Mouse (Mus musculus) MEL (cell line): Measurements from ENCODE around the gene Cnot4.

Experiments
- CTCF ChIP-seq, 3 experiments: IDR thresholded peaks in 2 of 3; conservative IDR thresholded peaks in 1 of 3; 2 replicates each; pipeline ENCODE4 v1.5.1; 2011 to 2012; ENCODE audit warnings: low read length in 3 of 3, low read depth in 2 of 3, mild to moderate bottlenecking in 2 of 3, improper control_type of control experiment in 1 of 3, inconsistent platforms in 1 of 3, mixed read lengths in 1 of 3, moderate library complexity in 1 of 3; ENCODE audit not compliant: control insufficient read depth in 1 of 3, insufficient read depth in 1 of 3, poor library complexity in 1 of 3, severe bottlenecking in 1 of 3
- ELF1 ChIP-seq: IDR thresholded peaks from 2 replicates; pipeline ENCODE4 v1.6.1; 2014; ENCODE audit warnings: low read depth, mild to moderate bottlenecking, inconsistent platforms, low read length, improper control_type of control experiment, moderate library complexity
- EP300 ChIP-seq, 2 experiments: IDR thresholded peaks; 2 replicates each; pipeline ENCODE4 v1.6.1; 2011; ENCODE audit warnings: improper control_type of control experiment in 2 of 2, low read length in 2 of 2, low read depth in 1 of 2, mild to moderate bottlenecking in 1 of 2
- ETS1 ChIP-seq: IDR thresholded peaks from 2 replicates; pipeline ENCODE4 v1.6.1; 2012; ENCODE audit warnings: low read depth, mild to moderate bottlenecking, inconsistent platforms, low read length, improper control_type of control experiment, moderate library complexity
- GATA1 ChIP-seq: IDR thresholded peaks from 2 replicates; pipeline ENCODE4 v1.6.1; 2011; ENCODE audit warnings: low read depth, low read length, improper control_type of control experiment
- MAZ ChIP-seq: IDR thresholded peaks from 2 replicates; pipeline ENCODE4 v1.6.1; 2012; ENCODE audit warnings: low read depth, mild to moderate bottlenecking, inconsistent platforms, low read length, improper control_type of control experiment
- MEF2A ChIP-seq: IDR thresholded peaks from 2 replicates; pipeline ENCODE4 v1.6.1; 2014; ENCODE audit warnings: low read depth, mild to moderate bottlenecking, inconsistent platforms, low read length, improper control_type of control experiment; ENCODE audit not compliant: poor library complexity, insufficient replicate concordance, severe bottlenecking; ENCODE audit errors: extremely low read depth
- MYC ChIP-seq: IDR thresholded peaks from 2 replicates; pipeline ENCODE4 v1.6.1; 2011; ENCODE audit warnings: low read depth, mild to moderate bottlenecking, low read length, improper control_type of control experiment, moderate library complexity
- POLR2A ChIP-seq, 2 experiments: IDR thresholded peaks; 2 replicates each; pipeline ENCODE4 v1.6.1; 2011 to 2012; ENCODE audit warnings: low read length in 2 of 2, mild to moderate bottlenecking in 2 of 2, control low read depth in 1 of 2, improper control_type of control experiment in 1 of 2, low read depth in 1 of 2, moderate library complexity in 1 of 2; ENCODE audit not compliant: control insufficient read depth in 1 of 2, insufficient read depth in 1 of 2, poor library complexity in 1 of 2
- TBP ChIP-seq: IDR thresholded peaks from 2 replicates; pipeline ENCODE4 v1.8.0; 2011; ENCODE audit warnings: low read depth, low read length, improper control_type of control experiment
- USF2 ChIP-seq, 2 experiments: IDR thresholded peaks; 2 replicates each; pipeline ENCODE4 v1.6.1; 2011 to 2012; ENCODE audit warnings: improper control_type of control experiment in 2 of 2, low read length in 2 of 2, borderline replicate concordance in 1 of 2, inconsistent platforms in 1 of 2, low read depth in 1 of 2, mild to moderate bottlenecking in 1 of 2; ENCODE audit not compliant: insufficient read depth in 1 of 2
- ZC3H11A ChIP-seq: IDR thresholded peaks from 2 replicates; pipeline ENCODE4 v1.6.1; 2012; ENCODE audit warnings: low read depth, mild to moderate bottlenecking, inconsistent platforms, low read length, improper control_type of control experiment

- TF ChIP-seq MAZ: no peak
- peak; percentile 80 to 96 (median 83) for TF ChIP-seq CTCF (IDR thresholded peaks at IDR 0.05 in 2 of 3, conservative IDR thresholded peaks at IDR 0.05 in 1 of 3; ENCODE audit: control insufficient read depth in 1 of 3, insufficient read depth in 1 of 3, low read depth in 2 of 3, low read length in 3 of 3, poor library complexity in 1 of 3, severe bottlenecking in 1 of 3)
- no peak for TF ChIP-seq ETS1
- TF ChIP-seq POLR2A (IDR thresholded peaks at IDR 0.05; ENCODE audit: control insufficient read depth in 1 of 2, insufficient read depth in 1 of 2, low read depth in 1 of 2, low read length in 2 of 2, poor library complexity in 1 of 2): peak; percentile 57 to 85; a peak in 2 of 4 replicates
- TF ChIP-seq EP300 (IDR thresholded peaks at IDR 0.05; ENCODE audit: low read depth in 1 of 2, low read length in 2 of 2): no peak
- TF ChIP-seq MYC: no peak
- TF ChIP-seq MEF2A: no peak
- no peak for TF ChIP-seq ELF1
- TF ChIP-seq TBP: peak; percentile 76
- TF ChIP-seq GATA1: no peak
- peak; percentile 59; the same call in 1 of the 2 replicates for TF ChIP-seq ZC3H11A
- TF ChIP-seq USF2 (IDR thresholded peaks at IDR 0.05; ENCODE audit: borderline replicate concordance in 1 of 2, insufficient read depth in 1 of 2, low read depth in 1 of 2, low read length in 2 of 2): no peak
Observed at GRCm38 (mm10) chr6:34995265-34995681, 138.3 kb downstream of the Cnot4 start.
